Mouse (Mus musculus) CH12.LX (cell line): Measurements from ENCODE around the gene Aadacl4. TPM values are rescaled to one million over a fixed set of nuclear protein-coding genes. Genes with fewer than 3 reads are reported as not detected.

Experiments
- DNase-seq: peaks from one replicate; pipeline ENCODE4 v3.0.0-alpha.2; 2013; ENCODE audit errors: extremely low read depth
- H3K27ac ChIP-seq: 2 replicates; pipeline ENCODE4 v1.5.1; 2012; ENCODE audit warnings: low read depth, mild to moderate bottlenecking, control low read depth, moderate library complexity; ENCODE audit not compliant: insufficient read depth
- H3K27me3 ChIP-seq: replicated peaks from 2 replicates; pipeline ENCODE3; 2012; ENCODE audit warnings: inconsistent platforms
- H3K36me3 ChIP-seq, 2 experiments: replicated peaks in 1 of 2; 2 replicates each; pipeline versions ENCODE3 to v1.6.1; 2012; ENCODE audit warnings: inconsistent platforms in 1 of 2, low read length in 1 of 2, mild to moderate bottlenecking in 1 of 2, mixed read lengths in 1 of 2, moderate library complexity in 1 of 2; ENCODE audit not compliant: control insufficient read depth in 1 of 2, insufficient read depth in 1 of 2
- H3K4me1 ChIP-seq, 2 experiments: 2 replicates each; pipeline ENCODE4 v1.6.1; 2012; ENCODE audit warnings: inconsistent platforms in 1 of 2, moderate library complexity in 1 of 2; ENCODE audit not compliant: insufficient read depth in 2 of 2, control insufficient read depth in 1 of 2
- H3K4me2 ChIP-seq: 2 replicates; pipeline ENCODE4 v1.6.1; 2012; ENCODE audit warnings: low read depth, mild to moderate bottlenecking, control low read depth; ENCODE audit not compliant: poor library complexity, insufficient read depth, severe bottlenecking
- H3K4me3 ChIP-seq, 3 experiments: fragments of 150-350 bp in 1 of 3; sonication (generic) in 1 of 3; replicated peaks in 1 of 3; 2 replicates each; pipeline versions ENCODE3 to v1.5.1; 2011 to 2012; ENCODE audit warnings: low read depth in 2 of 3, low read length in 2 of 3, mild to moderate bottlenecking in 2 of 3, moderate library complexity in 2 of 3, control low read depth in 1 of 3, improper control_type of control experiment in 1 of 3, inconsistent platforms in 1 of 3, mixed read lengths in 1 of 3; ENCODE audit not compliant: poor library complexity in 1 of 3
- H3K79me2 ChIP-seq: replicated peaks from 2 replicates; pipeline ENCODE4 v1.6.1; 2012; ENCODE audit warnings: mild to moderate bottlenecking, moderate library complexity; ENCODE audit not compliant: control insufficient read depth, poor library complexity, insufficient read depth, severe bottlenecking; ENCODE audit errors: extremely low read depth
- H3K9ac ChIP-seq: 2 replicates; pipeline ENCODE4 v1.6.1; 2012; ENCODE audit warnings: low read depth, mild to moderate bottlenecking, control low read depth, moderate library complexity; ENCODE audit not compliant: insufficient read depth
- H3K9me3 ChIP-seq: replicated peaks from 2 replicates; pipeline ENCODE3; 2012; ENCODE audit warnings: low read length, inconsistent platforms, mixed read lengths
- CHD1 ChIP-seq: IDR thresholded peaks from 2 replicates; pipeline ENCODE4 v1.6.1; 2012; ENCODE audit warnings: low read depth, low read length, improper control_type of control experiment, inconsistent platforms
- CHD2 ChIP-seq: IDR thresholded peaks from 2 replicates; pipeline ENCODE4 v1.6.1; 2011; ENCODE audit warnings: low read length, improper control_type of control experiment
- E2F4 ChIP-seq: IDR thresholded peaks from 2 replicates; pipeline ENCODE4 v1.6.1; 2011; ENCODE audit warnings: low read depth, low read length, improper control_type of control experiment; ENCODE audit not compliant: insufficient replicate concordance
- EP300 ChIP-seq: IDR thresholded peaks from 2 replicates; pipeline ENCODE4 v1.6.1; 2011; ENCODE audit warnings: low read length, improper control_type of control experiment
- GABPA ChIP-seq: IDR thresholded peaks from 2 replicates; pipeline ENCODE4 v1.6.1; 2012; ENCODE audit warnings: low read depth, low read length, improper control_type of control experiment, inconsistent platforms; ENCODE audit not compliant: insufficient replicate concordance
- IRF4 ChIP-seq: IDR thresholded peaks from 2 replicates; pipeline ENCODE4 v1.6.1; 2014; ENCODE audit warnings: low read depth, mild to moderate bottlenecking, inconsistent platforms, low read length, improper control_type of control experiment
- JUND ChIP-seq: conservative IDR thresholded peaks from 2 replicates; pipeline ENCODE4 v1.6.1; 2011; ENCODE audit warnings: low read depth, low read length, improper control_type of control experiment
- KAT2A ChIP-seq: IDR thresholded peaks from 2 replicates; pipeline ENCODE4 v1.6.1; 2012; ENCODE audit warnings: low read length, improper control_type of control experiment, inconsistent platforms; ENCODE audit not compliant: insufficient replicate concordance
- MAX ChIP-seq: IDR thresholded peaks from 2 replicates; pipeline ENCODE4 v1.6.1; 2011; ENCODE audit warnings: low read length, improper control_type of control experiment
- MAZ ChIP-seq: IDR thresholded peaks from 2 replicates; pipeline ENCODE4 v1.6.1; 2012; ENCODE audit warnings: low read depth, mild to moderate bottlenecking, inconsistent platforms, low read length, improper control_type of control experiment, moderate library complexity
- MXI1 ChIP-seq: IDR thresholded peaks from 2 replicates; pipeline ENCODE4 v1.6.1; 2011; ENCODE audit warnings: mild to moderate bottlenecking, low read depth, low read length, improper control_type of control experiment
- MYC ChIP-seq: IDR thresholded peaks from 2 replicates; pipeline ENCODE4 v1.6.1; 2011; ENCODE audit warnings: low read depth, mild to moderate bottlenecking, improper control_type of control experiment, low read length
- NELFE ChIP-seq: IDR thresholded peaks from 2 replicates; pipeline ENCODE4 v1.6.1; 2011; ENCODE audit warnings: low read depth, low read length, improper control_type of control experiment
- PAX5 ChIP-seq: IDR thresholded peaks from 2 replicates; pipeline ENCODE4 v1.6.1; 2012; ENCODE audit warnings: low read length, inconsistent platforms, mixed read lengths
- POLR2AphosphoS2 ChIP-seq: IDR thresholded peaks from 2 replicates; pipeline ENCODE4 v1.6.1; 2011; ENCODE audit warnings: low read depth, low read length, improper control_type of control experiment
- RAD21 ChIP-seq: IDR thresholded peaks from 2 replicates; pipeline ENCODE4 v1.6.1; 2011; ENCODE audit warnings: low read depth, mild to moderate bottlenecking, low read length, improper control_type of control experiment, moderate library complexity
- SIN3A ChIP-seq: IDR thresholded peaks from 2 replicates; pipeline ENCODE4 v1.6.1; 2012; ENCODE audit warnings: low read length, improper control_type of control experiment, inconsistent platforms
- SMC3 ChIP-seq: IDR thresholded peaks from 2 replicates; pipeline ENCODE4 v1.6.1; 2011; ENCODE audit warnings: low read depth, low read length, improper control_type of control experiment
- TBP ChIP-seq: conservative IDR thresholded peaks from 2 replicates; pipeline ENCODE4 v1.6.1; 2011; ENCODE audit warnings: low read depth, low read length, improper control_type of control experiment
- TCF12 ChIP-seq: IDR thresholded peaks from 2 replicates; pipeline ENCODE4 v1.6.1; 2014; ENCODE audit warnings: low read depth, mild to moderate bottlenecking, inconsistent platforms, low read length, improper control_type of control experiment
- UBTF ChIP-seq: IDR thresholded peaks from 2 replicates; pipeline ENCODE4 v1.6.1; 2012; ENCODE audit warnings: low read depth, mild to moderate bottlenecking, inconsistent platforms, low read length, improper control_type of control experiment, moderate library complexity
- ZNF384 ChIP-seq: IDR thresholded peaks from 2 replicates; pipeline ENCODE4 v1.6.1; 2012; ENCODE audit warnings: low read depth, low read length, improper control_type of control experiment, inconsistent platforms
- dilution Hi-C: fragments of 300-500 bp; cut with MboI; formaldehyde crosslinking; loops from 2 replicates; pipeline ENCODE4 v1.14.3; 2020; ENCODE audit warnings: low sequenced_read_pairs; ENCODE audit not compliant: extremely low pct_unique_long_range_greater_than_20kb, extremely low pct_ligation_motif_present
- in situ Hi-C: fragments of 300-500 bp; cut with MboI; formaldehyde crosslinking; loops from 3 replicates; pipeline ENCODE4 v1.14.3; 2019; ENCODE audit warnings: low sequenced_read_pairs, low pct_ligation_motif_present, low pct_unique_long_range_greater_than_20kb, mixed read lengths
- polyA plus RNA-seq: library from polyadenylated mRNA; unstranded; fragments of >175 nt; gene quantifications from 2 replicates; pipeline ENCODE4 v1.2.1, GENCODE M21; 2012; ENCODE audit warnings: low read depth; ENCODE audit not compliant: insufficient read length
- total RNA-seq, 2 experiments: library from RNA; depleted of rRNA; stranded (reverse); fragments of 300-350 nt in 1 of 2; fragments of >200 nt in 1 of 2; gene quantifications; 2 replicates each; pipeline ENCODE4 v1.2.3; 2012 to 2014

The Aadacl4 gene
- total RNA-seq (2012; rRNA removed), result not detected in 2 replicates
- total RNA-seq (2014; rRNA removed), result not detected in 2 replicates
- polyA plus RNA-seq, result not detected in 2 replicates

DNA sequence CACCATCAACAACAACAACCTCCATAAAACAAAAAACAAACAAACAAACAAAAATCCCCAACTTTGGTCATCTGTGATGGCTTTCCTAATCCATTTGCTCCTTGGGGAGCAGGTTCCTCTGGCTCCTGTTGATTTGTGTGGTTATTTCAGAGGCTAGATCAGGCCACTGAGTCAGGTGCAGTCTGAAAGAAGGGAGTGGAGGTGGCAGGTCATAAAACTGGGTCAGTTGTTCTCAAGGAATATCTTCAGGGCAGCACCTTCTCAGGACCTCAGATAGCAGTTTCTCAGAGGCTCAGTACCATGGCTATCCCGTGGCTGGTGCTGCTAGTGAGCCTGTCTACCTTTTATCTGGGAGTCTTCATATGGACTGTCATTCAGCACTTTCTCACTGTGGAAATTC, at the start of gene Aadacl4:
Gene Aadacl4, plus strand, starts transcription at position 301 of the 400 bp plus-strand sequence.
- DNase-seq, result no peak
- Histone ChIP-seq H3K27ac (no peak within 1 kb of the TSS), H3K4me3 (no peak within 1 kb of the TSS), H3K4me2 (no peak within 1 kb of the TSS), H3K36me3 (no peaks in the 10 kb centered on the region), H3K9ac (no peak within 1 kb of the TSS), H3K79me2 (no peaks in the 10 kb centered on the region), H3K9me3 (no peaks in the 10 kb centered on the region), H3K4me1 (no peaks in the 10 kb centered on the region), H3K27me3 (peaks cover 16% of the 10 kb centered on the region)
- dilution Hi-C loops, result no loop called here
- TF ChIP-seq JUND (no peak), IRF4 (no peak), MYC (no peak), PAX5 (no peak), UBTF (no peak), MAZ (no peak), GABPA (no peak), POLR2AphosphoS2 (no peak), SMC3 (no peak), TCF12 (no peak), MXI1 (no peak), RAD21 (no peak), TBP (no peak), NELFE (no peak), E2F4 (no peak), ZNF384 (no peak), EP300 (no peak), MAX (no peak), KAT2A (no peak), CHD2 (no peak)
- in situ Hi-C loops, result no loop called here

DNA sequence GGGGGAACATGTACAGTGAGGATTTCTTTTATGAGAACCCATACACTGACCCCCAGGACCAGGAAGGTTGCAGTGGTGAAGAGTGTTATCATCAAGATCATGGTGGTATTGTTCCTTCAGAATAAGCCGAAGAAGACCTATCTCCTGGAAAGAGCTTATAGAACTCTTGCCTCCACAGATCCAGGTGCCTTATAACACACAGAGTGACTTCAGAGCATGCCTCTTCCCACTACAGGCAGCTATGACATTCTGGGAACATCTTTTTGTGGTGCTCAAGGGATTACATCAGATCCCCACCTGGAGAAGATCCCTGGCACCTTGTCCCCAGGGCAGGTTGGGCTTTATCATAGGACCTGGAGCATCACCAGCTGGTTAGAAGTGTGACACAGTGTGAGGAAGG, 48.5 kb upstream of the Aadacl4 start, which contains the start of gene Gm13124:
Gene Gm13124, minus strand, starts transcription at position 101 of the 400 bp plus-strand sequence.
- Histone ChIP-seq H3K9me3 (no peaks in the 10 kb centered on the region), H3K4me1 (no peaks in the 10 kb centered on the region), H3K27ac (no peak within 1 kb of the TSS), H3K27me3 (peaks cover 8% of the 10 kb centered on the region), H3K4me2 (no peak within 1 kb of the TSS), H3K79me2 (no peaks in the 10 kb centered on the region), H3K36me3 (no peaks in the 10 kb centered on the region), H3K4me3 (no peak within 1 kb of the TSS), H3K9ac (no peak within 1 kb of the TSS)
- dilution Hi-C loops, result no loop called here
- no peak for TF ChIP-seq GABPA
- TF ChIP-seq TCF12, result no peak
- TF ChIP-seq CHD1, result no peak
- no peak for TF ChIP-seq SIN3A
- in situ Hi-C loops, result loop anchor here (25.0 kb wide), 1 partner anchor 322 kb away; the partner anchor contains the start of gene Dhrs3
- no peak for DNase-seq
